Mouse (Mus musculus): ENCODE data around the gene Mau2. TPM values are rescaled to one million over a fixed set of nuclear protein-coding genes. Genes with fewer than 3 reads are reported as not detected.
"Not testable (repeated sequence)": the region's sequence is repeated elsewhere in the genome, so short reads cannot be mapped to it uniquely, and the experiment has no call there.

Gene Mau2
- polyA plus RNA-seq, 1 experiment, result 6.5 TPM

- Histone ChIP-seq H3K27me3 (replicated peaks) (peaks cover 44% of the 10 kb centered on the region), H3K36me3 (replicated peaks; ENCODE audit: low read length) (peaks cover 38% of the 10 kb centered on the region), H3K4me1 (peaks cover 25% of the 10 kb centered on the region), H3K9me3 (no peaks in the 10 kb centered on the region), H3K4me3 (replicated peaks) (no peak overlapping the region)
- TF ChIP-seq FLI1 (IDR thresholded peaks at IDR 0.05; ENCODE audit: low read length) (no peak), GATA1 (IDR thresholded peaks at IDR 0.05; ENCODE audit: borderline replicate concordance, low read length) (no peak)
Observed at GRCm38 (mm10) chr8:70073682-70074081, 31.1 kb upstream of the Mau2 start.

GRCm38 (mm10) chr8:70073120-70073519, 30.6 kb upstream of the Mau2 start:
- TF ChIP-seq GATA1 (IDR thresholded peaks at IDR 0.05; ENCODE audit: borderline replicate concordance, low read length) (no peak), FLI1 (IDR thresholded peaks at IDR 0.05; ENCODE audit: low read length) (no peak)
- no peaks in the 10 kb centered on the region for H3K9me3 ChIP-seq
- H3K4me1 ChIP-seq, result peaks cover 25% of the 10 kb centered on the region
- H3K4me3 ChIP-seq (replicated peaks), result peak overlapping the region; percentile 86
- peaks cover 38% of the 10 kb centered on the region for H3K27me3 ChIP-seq (replicated peaks)
- H3K36me3 ChIP-seq (replicated peaks; ENCODE audit: low read length), result peaks cover 44% of the 10 kb centered on the region

GRCm38 (mm10) chr8:70072441-70073069, 30.0 kb upstream of the Mau2 start, which contains the start of gene Tm6sf2:
Tm6sf2 (plus strand) TSS chr8:70072924.
- H3K27me3 ChIP-seq (replicated peaks), result peaks cover 33% of the 10 kb centered on the region
- peaks cover 49% of the 10 kb centered on the region for H3K36me3 ChIP-seq (replicated peaks; ENCODE audit: low read length)
- H3K4me3 ChIP-seq (replicated peaks), result peak within 1 kb of the TSS; percentile 86
- peaks cover 25% of the 10 kb centered on the region for H3K4me1 ChIP-seq
- no peaks in the 10 kb centered on the region for H3K9me3 ChIP-seq
- TF ChIP-seq FLI1 (IDR thresholded peaks at IDR 0.05; ENCODE audit: low read length) (no peak), GATA1 (IDR thresholded peaks at IDR 0.05; ENCODE audit: borderline replicate concordance, low read length) (no peak)

- peaks cover 25% of the 10 kb centered on the region for H3K4me1 ChIP-seq
- H3K27me3 ChIP-seq (replicated peaks), result peaks cover 28% of the 10 kb centered on the region
- no peaks in the 10 kb centered on the region for H3K9me3 ChIP-seq
- H3K4me3 ChIP-seq (replicated peaks), result no peak overlapping the region
- TF ChIP-seq GATA1 (IDR thresholded peaks at IDR 0.05; ENCODE audit: borderline replicate concordance, low read length) (no peak), FLI1 (IDR thresholded peaks at IDR 0.05; ENCODE audit: low read length) (no peak)
- peaks cover 54% of the 10 kb centered on the region for H3K36me3 ChIP-seq (replicated peaks; ENCODE audit: low read length)
Observed at GRCm38 (mm10) chr8:70071836-70072440, 29.4 kb upstream of the Mau2 start.

GRCm38 (mm10) chr8:70057721-70058120, 15.2 kb upstream of the Mau2 start:
- Histone ChIP-seq H3K27me3 (replicated peaks) (no peaks in the 10 kb centered on the region), H3K9me3 (no peaks in the 10 kb centered on the region), H3K36me3 (replicated peaks; ENCODE audit: low read length) (peaks cover 92% of the 10 kb centered on the region), H3K4me1 (peaks cover 3% of the 10 kb centered on the region), H3K4me3 (replicated peaks) (no peak overlapping the region)
- TF ChIP-seq GATA1 (IDR thresholded peaks at IDR 0.05; ENCODE audit: borderline replicate concordance, low read length) (no peak), FLI1 (IDR thresholded peaks at IDR 0.05; ENCODE audit: low read length) (no peak)

GRCm38 (mm10) chr8:70050434-70050833, 7.9 kb upstream of the Mau2 start:
- H3K27me3 ChIP-seq (replicated peaks); H3K9me3 ChIP-seq; H3K4me3 ChIP-seq (replicated peaks): not testable (repeated sequence)
- Histone ChIP-seq H3K4me1 (peaks cover 30% of the 10 kb centered on the region), H3K36me3 (replicated peaks; ENCODE audit: low read length) (peaks cover 71% of the 10 kb centered on the region)

GRCm38 (mm10) chr8:70049662-70050061, 7.1 kb upstream of the Mau2 start:
- Histone ChIP-seq H3K4me3 (replicated peaks) (no peak overlapping the region), H3K36me3 (replicated peaks; ENCODE audit: low read length) (peaks cover 64% of the 10 kb centered on the region), H3K27me3 (replicated peaks) (no peaks in the 10 kb centered on the region), H3K9me3 (no peaks in the 10 kb centered on the region), H3K4me1 (peaks cover 33% of the 10 kb centered on the region)
- no peak for TF ChIP-seq FLI1 (IDR thresholded peaks at IDR 0.05; ENCODE audit: low read length)

- Histone ChIP-seq H3K27me3 (replicated peaks) (no peaks in the 10 kb centered on the region), H3K4me3 (replicated peaks) (peak overlapping the region; percentile 100), H3K9me3 (no peaks in the 10 kb centered on the region), H3K36me3 (replicated peaks; ENCODE audit: low read length) (peaks cover 26% of the 10 kb centered on the region), H3K4me1 (peaks cover 65% of the 10 kb centered on the region)
- TF ChIP-seq FLI1 (IDR thresholded peaks at IDR 0.05; ENCODE audit: low read length) (no peak), GATA1 (IDR thresholded peaks at IDR 0.05; ENCODE audit: borderline replicate concordance, low read length) (no peak)
Observed at GRCm38 (mm10) chr8:70043996-70044395, 1.5 kb upstream of the Mau2 start.

GRCm38 (mm10) chr8:70041885-70042546, 518 bp downstream of the Mau2 start:
- peaks cover 27% of the 10 kb centered on the region for H3K36me3 ChIP-seq (replicated peaks; ENCODE audit: low read length)
- TF ChIP-seq GATA1 (IDR thresholded peaks at IDR 0.05; ENCODE audit: borderline replicate concordance, low read length) (no peak), FLI1 (IDR thresholded peaks at IDR 0.05; ENCODE audit: low read length) (no peak)
- H3K4me1 ChIP-seq, result peaks cover 80% of the 10 kb centered on the region
- H3K4me3 ChIP-seq (replicated peaks), result peak overlapping the region; percentile 100
- no peaks in the 10 kb centered on the region for H3K9me3 ChIP-seq
- H3K27me3 ChIP-seq (replicated peaks), result no peaks in the 10 kb centered on the region

GRCm38 (mm10) chr8:70037994-70038393, 4.5 kb downstream of the Mau2 start:
- Histone ChIP-seq H3K4me1 (peaks cover 66% of the 10 kb centered on the region), H3K36me3 (replicated peaks; ENCODE audit: low read length) (peaks cover 52% of the 10 kb centered on the region), H3K9me3 (no peaks in the 10 kb centered on the region), H3K27me3 (replicated peaks) (no peaks in the 10 kb centered on the region), H3K4me3 (replicated peaks) (peak overlapping the region; percentile 11)
- no peak for TF ChIP-seq FLI1 (IDR thresholded peaks at IDR 0.05; ENCODE audit: low read length)
- no peak for TF ChIP-seq GATA1 (IDR thresholded peaks at IDR 0.05; ENCODE audit: borderline replicate concordance, low read length)
